Mouse (Mus musculus) olfactory bulb, adult 2 months (tissue): ENCODE data around the gene Coq10a.

Source experiments
- CTCF ChIP-seq: fragments of 200-500 bp; IDR thresholded peaks from 2 replicates; pipeline ENCODE4 v1.5.1; 2012; ENCODE audit warnings: low read depth, mild to moderate bottlenecking, low read length, moderate library complexity; ENCODE audit not compliant: insufficient read depth
- POLR2A ChIP-seq: fragments of 200-500 bp; IDR thresholded peaks from 2 replicates; pipeline ENCODE4 v1.6.1; 2012; ENCODE audit warnings: mild to moderate bottlenecking, low read depth, low read length, moderate library complexity; ENCODE audit not compliant: insufficient read depth

DNA sequence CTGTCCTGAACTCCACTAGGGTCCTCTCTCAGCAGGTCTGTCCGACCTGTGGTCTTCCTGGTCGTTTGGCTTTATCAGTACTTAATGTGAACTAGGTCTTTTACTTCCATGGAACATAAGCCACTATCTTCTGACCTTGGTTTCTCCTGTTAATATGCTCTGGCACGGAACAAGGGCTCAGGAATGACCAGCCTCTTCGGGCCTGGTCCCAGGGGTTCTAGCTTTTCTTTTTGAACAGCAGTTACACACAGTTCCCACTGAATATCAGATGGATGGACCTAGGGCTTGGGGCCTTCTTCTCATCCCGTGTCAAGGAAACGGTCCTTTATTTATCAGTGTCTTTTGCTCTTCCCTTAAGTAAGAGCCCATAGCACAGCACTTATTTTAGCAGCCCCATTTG, 7.0 kb downstream of the Coq10a start:
- TF ChIP-seq CTCF, result no peak
- no peak for TF ChIP-seq POLR2A
